Mouse (Mus musculus) CH12.LX (cell line): ENCODE measurements around the gene Med24. TPM values are rescaled to one million over a fixed set of nuclear protein-coding genes. Genes with fewer than 3 reads are reported as not detected.

Experiments
- DNase-seq: peaks from one replicate; pipeline ENCODE4 v3.0.0-alpha.2; 2013; ENCODE audit errors: extremely low read depth
- H3K27ac ChIP-seq: 2 replicates; pipeline ENCODE4 v1.5.1; 2012; ENCODE audit warnings: low read depth, mild to moderate bottlenecking, control low read depth, moderate library complexity; ENCODE audit not compliant: insufficient read depth
- H3K27me3 ChIP-seq: replicated peaks from 2 replicates; pipeline ENCODE3; 2012; ENCODE audit warnings: inconsistent platforms
- H3K36me3 ChIP-seq, 2 experiments: replicated peaks in 1 of 2; 2 replicates each; pipeline versions ENCODE3 to v1.6.1; 2012; ENCODE audit warnings: inconsistent platforms in 1 of 2, low read length in 1 of 2, mild to moderate bottlenecking in 1 of 2, mixed read lengths in 1 of 2, moderate library complexity in 1 of 2; ENCODE audit not compliant: control insufficient read depth in 1 of 2, insufficient read depth in 1 of 2
- H3K4me1 ChIP-seq, 2 experiments: 2 replicates each; pipeline ENCODE4 v1.6.1; 2012; ENCODE audit warnings: inconsistent platforms in 1 of 2, moderate library complexity in 1 of 2; ENCODE audit not compliant: insufficient read depth in 2 of 2, control insufficient read depth in 1 of 2
- H3K4me2 ChIP-seq: 2 replicates; pipeline ENCODE4 v1.6.1; 2012; ENCODE audit warnings: low read depth, mild to moderate bottlenecking, control low read depth; ENCODE audit not compliant: poor library complexity, insufficient read depth, severe bottlenecking
- H3K4me3 ChIP-seq, 3 experiments: fragments of 150-350 bp in 1 of 3; sonication (generic) in 1 of 3; replicated peaks in 1 of 3; 2 replicates each; pipeline versions ENCODE3 to v1.5.1; 2011 to 2012; ENCODE audit warnings: low read depth in 2 of 3, low read length in 2 of 3, mild to moderate bottlenecking in 2 of 3, moderate library complexity in 2 of 3, control low read depth in 1 of 3, improper control_type of control experiment in 1 of 3, inconsistent platforms in 1 of 3, mixed read lengths in 1 of 3; ENCODE audit not compliant: poor library complexity in 1 of 3
- H3K79me2 ChIP-seq: replicated peaks from 2 replicates; pipeline ENCODE4 v1.6.1; 2012; ENCODE audit warnings: mild to moderate bottlenecking, moderate library complexity; ENCODE audit not compliant: control insufficient read depth, poor library complexity, insufficient read depth, severe bottlenecking; ENCODE audit errors: extremely low read depth
- H3K9ac ChIP-seq: 2 replicates; pipeline ENCODE4 v1.6.1; 2012; ENCODE audit warnings: low read depth, mild to moderate bottlenecking, control low read depth, moderate library complexity; ENCODE audit not compliant: insufficient read depth
- H3K9me3 ChIP-seq: replicated peaks from 2 replicates; pipeline ENCODE3; 2012; ENCODE audit warnings: low read length, inconsistent platforms, mixed read lengths
- BHLHE40 ChIP-seq: IDR thresholded peaks from 2 replicates; pipeline ENCODE4 v1.6.1; 2011; ENCODE audit warnings: mild to moderate bottlenecking, low read depth, low read length, improper control_type of control experiment
- CHD2 ChIP-seq: IDR thresholded peaks from 2 replicates; pipeline ENCODE4 v1.6.1; 2011; ENCODE audit warnings: low read length, improper control_type of control experiment
- CTCF ChIP-seq, 2 experiments: IDR thresholded peaks in 1 of 2; conservative IDR thresholded peaks in 1 of 2; 2 replicates each; pipeline ENCODE4 v1.5.1; 2011 to 2012; ENCODE audit warnings: low read depth in 2 of 2, low read length in 2 of 2, improper control_type of control experiment in 1 of 2, inconsistent platforms in 1 of 2, mild to moderate bottlenecking in 1 of 2, moderate library complexity in 1 of 2
- ELF1 ChIP-seq: IDR thresholded peaks from 2 replicates; pipeline ENCODE4 v1.6.1; 2014; ENCODE audit warnings: low read depth, mild to moderate bottlenecking, inconsistent platforms, low read length, improper control_type of control experiment
- HCFC1 ChIP-seq: IDR thresholded peaks from 2 replicates; pipeline ENCODE4 v1.6.1; 2012; ENCODE audit warnings: low read depth, mild to moderate bottlenecking, inconsistent platforms, low read length, improper control_type of control experiment
- IRF4 ChIP-seq: IDR thresholded peaks from 2 replicates; pipeline ENCODE4 v1.6.1; 2014; ENCODE audit warnings: low read depth, mild to moderate bottlenecking, inconsistent platforms, low read length, improper control_type of control experiment
- JUN ChIP-seq: IDR thresholded peaks from 2 replicates; pipeline ENCODE4 v1.6.1; 2011; ENCODE audit warnings: low read depth, mild to moderate bottlenecking, low read length, improper control_type of control experiment, moderate library complexity; ENCODE audit not compliant: insufficient read depth
- MEF2A ChIP-seq: IDR thresholded peaks from 2 replicates; pipeline ENCODE4 v1.6.1; 2014; ENCODE audit warnings: low read depth, mild to moderate bottlenecking, inconsistent platforms, low read length, improper control_type of control experiment, borderline replicate concordance
- MYC ChIP-seq: IDR thresholded peaks from 2 replicates; pipeline ENCODE4 v1.6.1; 2011; ENCODE audit warnings: low read depth, mild to moderate bottlenecking, improper control_type of control experiment, low read length
- NELFE ChIP-seq: IDR thresholded peaks from 2 replicates; pipeline ENCODE4 v1.6.1; 2011; ENCODE audit warnings: low read depth, low read length, improper control_type of control experiment
- NRF1 ChIP-seq: IDR thresholded peaks from 2 replicates; pipeline ENCODE4 v1.6.1; 2014; ENCODE audit warnings: low read depth, mild to moderate bottlenecking, inconsistent platforms, low read length, improper control_type of control experiment, moderate library complexity
- PAX5 ChIP-seq: IDR thresholded peaks from 2 replicates; pipeline ENCODE4 v1.6.1; 2012; ENCODE audit warnings: low read length, inconsistent platforms, mixed read lengths
- POLR2A ChIP-seq: IDR thresholded peaks from 2 replicates; pipeline ENCODE4 v1.6.1; 2011; ENCODE audit warnings: low read depth, mild to moderate bottlenecking, improper control_type of control experiment, low read length
- TBP ChIP-seq: conservative IDR thresholded peaks from 2 replicates; pipeline ENCODE4 v1.6.1; 2011; ENCODE audit warnings: low read depth, low read length, improper control_type of control experiment
- TCF12 ChIP-seq: IDR thresholded peaks from 2 replicates; pipeline ENCODE4 v1.6.1; 2014; ENCODE audit warnings: low read depth, mild to moderate bottlenecking, inconsistent platforms, low read length, improper control_type of control experiment
- UBTF ChIP-seq: IDR thresholded peaks from 2 replicates; pipeline ENCODE4 v1.6.1; 2012; ENCODE audit warnings: low read depth, mild to moderate bottlenecking, inconsistent platforms, low read length, improper control_type of control experiment, moderate library complexity
- ZC3H11A ChIP-seq: IDR thresholded peaks from 2 replicates; pipeline ENCODE4 v1.6.1; 2012; ENCODE audit warnings: low read depth, mild to moderate bottlenecking, inconsistent platforms, low read length, improper control_type of control experiment
- ZKSCAN1 ChIP-seq: IDR thresholded peaks from 2 replicates; pipeline ENCODE4 v1.6.1; 2012; ENCODE audit warnings: low read depth, inconsistent platforms, low read length, improper control_type of control experiment, borderline replicate concordance
- ZMIZ1 ChIP-seq: IDR thresholded peaks from 2 replicates; pipeline ENCODE4 v1.6.1; 2012; ENCODE audit warnings: low read depth, mild to moderate bottlenecking, inconsistent platforms, low read length, improper control_type of control experiment
- ZNF384 ChIP-seq: IDR thresholded peaks from 2 replicates; pipeline ENCODE4 v1.6.1; 2012; ENCODE audit warnings: low read depth, low read length, improper control_type of control experiment, inconsistent platforms
- dilution Hi-C: fragments of 300-500 bp; cut with MboI; formaldehyde crosslinking; loops from 2 replicates; pipeline ENCODE4 v1.14.3; 2020; ENCODE audit warnings: low sequenced_read_pairs; ENCODE audit not compliant: extremely low pct_unique_long_range_greater_than_20kb, extremely low pct_ligation_motif_present
- in situ Hi-C: fragments of 300-500 bp; cut with MboI; formaldehyde crosslinking; loops from 3 replicates; pipeline ENCODE4 v1.14.3; 2019; ENCODE audit warnings: low sequenced_read_pairs, low pct_ligation_motif_present, low pct_unique_long_range_greater_than_20kb, mixed read lengths
- polyA plus RNA-seq: library from polyadenylated mRNA; unstranded; fragments of >175 nt; gene quantifications from 2 replicates; pipeline ENCODE4 v1.2.1, GENCODE M21; 2012; ENCODE audit warnings: low read depth; ENCODE audit not compliant: insufficient read length
- total RNA-seq, 2 experiments: library from RNA; depleted of rRNA; stranded (reverse); fragments of 300-350 nt in 1 of 2; fragments of >200 nt in 1 of 2; gene quantifications; 2 replicates each; pipeline ENCODE4 v1.2.3; 2012 to 2014

Med24 gene
- total and polyA plus RNA-seq, 3 experiments: 30.9 to 78.8 (median 48.6) TPM

- peaks cover 21% of the 10 kb centered on the region for H3K27me3 ChIP-seq
- in situ Hi-C loops: no loop called here
- H3K4me3 ChIP-seq: no peak overlapping the region
- no peak for DNase-seq
- dilution Hi-C loops: no loop called here
- H3K9me3 ChIP-seq: no peaks in the 10 kb centered on the region
- peaks cover 31 to 63% of the 10 kb centered on the region in 2 experiments for H3K4me1 ChIP-seq
- no peaks in the 10 kb centered on the region for H3K36me3 ChIP-seq
- H3K79me2 ChIP-seq: no peaks in the 10 kb centered on the region
- no peak overlapping the region for H3K27ac ChIP-seq
- no peak overlapping the region for H3K4me2 ChIP-seq
- TF ChIP-seq ZC3H11A (no peak), PAX5 (no peak), ZKSCAN1 (no peak), CHD2 (no peak), TCF12 (no peak), BHLHE40 (no peak), MYC (no peak), IRF4 (no peak), JUN (no peak), POLR2A (no peak), CTCF (conservative IDR thresholded peaks at IDR 0.05 in 1 of 2, IDR thresholded peaks at IDR 0.05 in 1 of 2; ENCODE audit: low read depth in 2 of 2, low read length in 2 of 2) (no peak), ELF1 (no peak), UBTF (no peak), ZMIZ1 (no peak)
- no peak overlapping the region for H3K9ac ChIP-seq
These were observed 48.7 kb upstream of the Med24 start for GRCm38 (mm10) chr11:98777888-98778287.

GRCm38 (mm10) chr11:98776843-98777590, 47.8 kb upstream of the Med24 start:
- H3K9ac ChIP-seq: no peak overlapping the region
- H3K79me2 ChIP-seq: no peaks in the 10 kb centered on the region
- H3K4me3 ChIP-seq: no peak overlapping the region
- in situ Hi-C loops: no loop called here
- H3K27me3 ChIP-seq: peaks cover 19% of the 10 kb centered on the region
- peaks cover 27 to 61% of the 10 kb centered on the region in 2 experiments for H3K4me1 ChIP-seq
- no peak for TF ChIP-seq ZMIZ1
- 0 out of 2 replicates have a peak, but pooled peaks have one; percentile 20 for TF ChIP-seq NELFE
- TF ChIP-seq HCFC1: no peak
- TF ChIP-seq MEF2A: no peak
- TF ChIP-seq NRF1: no peak
- TF ChIP-seq ZNF384: no peak
- TF ChIP-seq ZKSCAN1: no peak
- no peak for TF ChIP-seq TBP
- TF ChIP-seq, all 38 proteins: peak for 1
- Histone ChIP-seq H3K27ac (no peak overlapping the region), H3K9me3 (no peaks in the 10 kb centered on the region), H3K4me2 (no peak overlapping the region), H3K36me3 (no peaks in the 10 kb centered on the region)
- dilution Hi-C loops: no loop called here
- no peak for DNase-seq
